Mouse (Mus musculus): ENCODE results near the gene Smim1. TPM values are rescaled to one million over a fixed set of nuclear protein-coding genes. Genes with fewer than 3 reads are reported as not detected.

The Smim1 gene
- total RNA-seq, 1 experiment from 2014 or later: 0.23 TPM

Other genes with a start within 250 kb of the Smim1 start
- 14.3 and 15.6 TPM in 2 replicates for gene A430005L14Rik, start 69.0 kb downstream of the Smim1 start, total RNA-seq (2017)
- 11.4 and 16.8 TPM in 2 replicates for gene Dffb, start 51.1 kb downstream of the Smim1 start, total RNA-seq (2017)
- 12.2 and 12.5 TPM in 2 replicates for gene Cep104, start 51.0 kb downstream of the Smim1 start, total RNA-seq (2017)
- gene Lrrc47, start 14.5 kb downstream of the Smim1 start, total RNA-seq (2017): 42.6 and 43.4 TPM in 2 replicates
- gene Ccdc27, start 16.4 kb upstream of the Smim1 start, total RNA-seq (2017): not detected in 2 replicates
- gene Trp73, start 114.0 kb upstream of the Smim1 start, total RNA-seq (2017): not detected in 2 replicates
- 8.8 and 27.4 TPM in 2 replicates for gene Wrap73, start 116.1 kb upstream of the Smim1 start, total RNA-seq (2017)
- gene Tprgl, start 134.4 kb upstream of the Smim1 start, total RNA-seq (2017): 161 and 163 TPM in 2 replicates
- gene Megf6, start 144.5 kb upstream of the Smim1 start, total RNA-seq (2017): not detected in 2 replicates

All from neutrophil, adult 5-6 weeks (primary cell).